Mouse (Mus musculus) heart, postnatal 4 days (tissue): Measurements from ENCODE around the gene Gm49776. TPM values are rescaled to one million over a fixed set of nuclear protein-coding genes. Genes with fewer than 3 reads are reported as not detected.
"Not testable (repeated sequence)": the region's sequence is repeated elsewhere in the genome, so short reads cannot be mapped to it uniquely, and the experiment has no call there.

Source experiments
- DNase-seq: peaks from one replicate; pipeline ENCODE4 v3.0.0; 2021
- microRNA-seq, 2 experiments: library from miRNA; unstranded; fragments of <30 nt; microRNA quantifications; one replicate each; pipeline ENCODE4 v1.2.0; 2021 to 2022
- total RNA-seq, 2 experiments: library from RNA; stranded (reverse); gene quantifications; 2 replicates each; pipeline ENCODE4 v1.2.3; 2021

Gene Gm49776
- total RNA-seq, 2 experiments from 2014 or later = not detected

DNA sequence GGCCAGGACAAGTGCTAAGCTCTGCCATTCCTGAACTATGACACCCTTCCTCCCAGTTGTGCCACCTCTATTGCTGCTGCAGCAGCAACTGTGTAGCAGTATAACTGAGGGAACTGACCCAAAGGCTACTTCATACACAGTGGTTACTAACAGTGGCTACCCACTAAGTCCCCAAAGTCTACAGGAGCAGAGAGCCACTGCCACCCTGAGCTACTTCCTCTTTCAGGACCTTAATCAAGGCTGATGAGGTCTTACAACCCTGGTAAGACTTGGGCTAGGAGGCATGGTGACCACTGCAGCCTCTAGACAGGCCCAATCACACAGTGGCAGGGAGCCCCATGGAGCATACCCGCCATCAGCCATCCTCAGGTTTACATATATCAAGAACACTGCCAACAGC lies 56.1 kb downstream of the Gm49776 start:
- DNase-seq = no peak

DNA sequence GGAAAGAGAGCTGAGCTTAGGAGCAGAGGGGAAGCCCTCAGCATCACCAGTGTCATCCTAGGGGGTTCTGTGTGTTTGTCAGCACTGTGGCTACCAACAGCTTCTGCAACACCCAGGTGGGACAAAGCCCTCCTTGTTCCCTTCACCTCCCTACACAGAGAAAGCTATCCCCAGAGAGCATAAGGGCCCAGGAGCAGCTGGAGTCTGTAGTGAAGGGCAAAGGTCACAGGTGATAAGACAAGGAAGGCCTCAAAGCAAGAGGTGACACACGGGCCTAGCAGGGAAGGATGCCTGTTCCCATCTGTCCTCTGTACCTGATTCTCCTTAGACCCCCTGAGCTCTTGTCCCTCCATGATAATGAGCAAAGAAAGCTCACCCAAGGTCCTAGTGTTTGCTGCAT lies 56.5 kb downstream of the Gm49776 start:
- DNase-seq = no peak

DNA sequence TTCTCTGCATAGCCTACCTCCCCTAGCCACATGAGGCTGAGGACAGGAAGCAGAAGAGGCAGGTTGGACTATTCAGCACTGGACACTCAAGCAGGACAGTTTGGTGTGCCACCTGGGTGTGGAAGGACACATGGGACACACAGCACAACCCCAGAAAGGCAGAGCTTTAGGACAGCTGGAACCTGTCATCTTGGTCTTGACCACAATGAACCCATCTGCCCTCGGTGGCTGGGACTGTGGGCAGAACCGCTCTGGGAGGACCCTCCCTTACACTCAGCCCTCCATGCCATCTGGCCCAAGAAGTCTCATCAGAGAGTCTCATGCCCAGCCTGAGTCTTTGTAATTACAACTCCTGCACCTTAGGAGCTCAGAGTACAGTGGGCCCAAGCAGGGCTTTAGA lies 58.1 kb downstream of the Gm49776 start:
- no peak for DNase-seq

DNA sequence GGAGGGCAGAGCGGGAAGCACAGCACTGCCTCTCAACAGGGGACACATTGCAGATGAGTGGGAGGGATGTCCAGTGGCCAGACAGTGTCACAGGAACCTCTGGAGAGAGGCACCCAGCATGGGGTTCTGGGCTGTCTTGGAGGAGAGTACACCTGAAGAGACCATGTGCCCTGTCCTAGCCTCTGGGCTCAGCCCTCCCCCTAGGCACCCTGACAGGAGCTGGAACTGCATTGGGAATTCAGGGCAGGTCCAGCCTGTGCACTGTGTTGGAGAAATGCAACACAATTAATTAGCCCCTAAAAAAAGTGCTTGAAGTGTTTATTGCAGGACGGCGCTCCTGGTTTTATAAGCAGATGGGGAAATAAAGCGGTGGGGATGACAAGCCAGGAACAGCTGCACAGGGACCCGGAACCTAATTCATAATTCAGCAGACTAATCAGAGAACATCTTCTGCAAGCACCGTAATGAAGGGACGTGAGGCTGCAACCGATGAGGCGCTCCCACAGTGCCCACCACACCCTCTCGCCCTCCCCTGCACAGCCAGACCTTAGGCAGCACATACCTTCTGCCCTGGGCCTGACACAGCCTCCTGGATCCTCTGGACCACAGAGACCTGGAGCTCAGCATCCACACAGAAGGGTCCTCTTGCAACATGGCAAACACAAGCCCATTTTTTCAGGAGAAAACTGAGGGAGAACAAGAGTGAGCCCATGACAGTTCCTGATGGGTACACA lies 59.6 kb downstream of the Gm49776 start:
- no peak for DNase-seq

DNA sequence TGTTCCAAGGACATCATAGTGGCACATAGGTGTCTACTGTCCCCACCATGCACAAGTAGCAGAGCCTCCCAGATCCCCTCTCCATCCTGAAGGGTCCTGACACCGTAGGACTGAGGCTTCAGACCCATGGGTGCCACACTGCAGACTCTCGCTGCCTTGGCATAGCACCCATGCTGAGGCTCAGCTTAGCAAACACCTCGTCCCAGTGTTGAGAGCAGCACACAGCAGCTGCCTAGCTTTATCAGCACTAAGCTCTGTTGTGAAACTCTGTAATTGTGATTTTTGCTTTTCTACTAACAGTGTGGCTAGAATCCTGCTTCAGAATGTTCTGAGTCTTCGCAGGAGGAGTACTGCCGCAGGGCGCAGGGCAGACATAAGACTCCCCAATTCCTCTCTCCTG lies 60.2 kb downstream of the Gm49776 start:
- no peak for DNase-seq

DNA sequence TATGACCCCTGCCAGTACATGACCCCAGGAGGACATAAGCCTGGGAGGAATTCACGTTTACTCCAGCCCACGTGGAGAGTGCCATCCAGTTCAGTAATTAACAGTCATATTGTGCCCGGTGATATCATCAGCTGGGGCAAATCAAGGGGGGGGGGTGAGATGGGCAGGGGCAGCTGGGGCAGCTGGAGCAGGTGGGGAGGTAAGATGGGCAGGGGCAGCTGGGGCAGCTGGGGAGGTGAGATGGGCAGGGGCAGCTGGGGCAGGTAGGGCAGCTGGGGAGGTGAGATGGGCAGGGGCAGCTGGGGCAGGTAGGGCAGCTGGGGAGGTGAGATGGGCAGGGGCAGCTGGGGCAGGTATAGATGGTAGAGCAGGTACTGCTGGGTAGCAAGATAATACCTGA lies 62.6 kb downstream of the Gm49776 start:
- not testable (repeated sequence) for DNase-seq

Small RNA genes lying within 50 kb of the gene (microRNA-seq; reads per million reads assigned to microRNA genes)
- gene Gm24572 = 0.20 to 1.7 reads per million in 2 experiments
- gene Mir1306 = 332 to 515 reads per million in 2 experiments

Other genes starting within 250 kb of the Gm49776 start
- gene Dgcr6, start 205.5 kb downstream of the Gm49776 start, total RNA-seq = 10 to 100 TPM; 42.4 to 48.6 TPM
- 1 to 10 TPM; 5.3 to 6.0 TPM for gene Prodh, start 168.1 kb downstream of the Gm49776 start, total RNA-seq
- 1 to 10 TPM; 6.0 to 7.8 TPM for gene Rtn4r, start 130.7 kb downstream of the Gm49776 start, total RNA-seq
- not detected for gene Ccdc188, start 40.4 kb downstream of the Gm49776 start, total RNA-seq
- 10 to 100 TPM; 29.8 to 36.0 TPM for gene Zdhhc8, start 23.2 kb downstream of the Gm49776 start, total RNA-seq
- gene Trmt2a, start 9.6 kb downstream of the Gm49776 start, total RNA-seq = 10 to 100 TPM; 30.8 to 32.9 TPM
- gene Ranbp1, start 9.6 kb downstream of the Gm49776 start, total RNA-seq = 100 to 1,000 TPM; 130 to 137 TPM
- 10 to 100 TPM; 33.0 to 40.3 TPM for gene Dgcr8, start 30.9 kb upstream of the Gm49776 start, total RNA-seq
- gene Tango2, start 89.8 kb upstream of the Gm49776 start, total RNA-seq = 10 to 100 TPM; 47.0 to 48.8 TPM
- gene Arvcf, start 89.9 kb upstream of the Gm49776 start, total RNA-seq = 10 to 100 TPM; 43.5 to 44.2 TPM
- 10 to 100 TPM; 26.7 to 29.0 TPM for gene Txnrd2, start 168.1 kb upstream of the Gm49776 start, total RNA-seq
- gene Comt, start 168.5 kb upstream of the Gm49776 start, total RNA-seq = 100 to 1,000 TPM; 116 to 122 TPM
- 1 to 10 TPM; 6.3 to 7.9 TPM for gene Gnb1l, start 240.4 kb upstream of the Gm49776 start, total RNA-seq
- gene Rtl10, start 240.6 kb upstream of the Gm49776 start, total RNA-seq = 1 to 10 TPM; 5.5 to 5.6 TPM